Comparison of ENCODE assay signal across 21 mouse cellular contexts in genomic region chr2:108701308-108701707, GRCm38 (mm10).
DNase-seq lines count a peak whose midpoint lies in the region; ATAC-seq and TF ChIP-seq lines count a peak whose summit lies in the region.
"Had no signal": no experiment of that assay in that cellular context is flagged by ENCODE, and none has a peak within 500 bp of the region (broad histone marks: within the 10 kb centered on the region; RNA-seq: fewer than 3 reads in every experiment).

No protein-coding gene starts in this region.

- no peak for TF ChIP-seq POLR2A in brain, embryonic 14.5 days (IDR thresholded peaks at IDR 0.05; ENCODE audit: borderline replicate concordance, extremely low read depth, insufficient read depth, insufficient read length, poor library complexity, severe bottlenecking)

- no peaks in the 10 kb centered on the region for H3K9me3 ChIP-seq in midbrain, embryonic 13.5 days
- H3K9me3 ChIP-seq in midbrain, embryonic 10.5 days (replicated peaks) = no peaks in the 10 kb centered on the region
- no peaks in the 10 kb centered on the region for H3K9me3 ChIP-seq in midbrain, embryonic 16.5 days (replicated peaks; ENCODE audit: control insufficient read depth, low read length, poor library complexity, severe bottlenecking)
- H3K9me3 ChIP-seq: hindbrain, embryonic 12.5 days; hindbrain, embryonic 15.5 days had no signal

- no peaks in the 10 kb centered on the region for H3K36me3 ChIP-seq in midbrain, embryonic 13.5 days
- H3K36me3 ChIP-seq in midbrain, embryonic 10.5 days = no peaks in the 10 kb centered on the region
- H3K36me3 ChIP-seq in midbrain, embryonic 16.5 days (ENCODE audit: control insufficient read depth, insufficient read depth, low read length) = no peaks in the 10 kb centered on the region
- H3K36me3 ChIP-seq: hindbrain, embryonic 12.5 days; hindbrain, embryonic 15.5 days had no signal

- no peak for ATAC-seq in midbrain, embryonic 13.5 days
- ATAC-seq in midbrain, embryonic 16.5 days = peak; percentile 75; the same call in 1 of the 2 replicates
- ATAC-seq: CD4-positive, CD25-positive, alpha-beta regulatory T cell, adult 4 months; forebrain, embryonic 14.5 days had no signal

- H3K9ac ChIP-seq in midbrain, embryonic 13.5 days (replicated peaks) = no peak overlapping the region
- no peak overlapping the region for H3K9ac ChIP-seq in midbrain, embryonic 16.5 days (ENCODE audit: low read depth, low read length)
- H3K9ac ChIP-seq: hindbrain, embryonic 12.5 days; hindbrain, embryonic 15.5 days had no signal

- WGBS in midbrain, embryonic 13.5 days = 73% methylated on average over 7 of the region's 7 CpGs
- 81% methylated on average over 7 of the region's 7 CpGs for WGBS in midbrain, embryonic 10.5 days
- WGBS in midbrain, embryonic 16.5 days = 66% methylated on average over 7 of the region's 7 CpGs

- no peaks in the 10 kb centered on the region for H3K4me1 ChIP-seq in midbrain, embryonic 13.5 days (replicated peaks)
- no peaks in the 10 kb centered on the region for H3K4me1 ChIP-seq in midbrain, embryonic 10.5 days
- H3K4me1 ChIP-seq in midbrain, embryonic 16.5 days (ENCODE audit: control insufficient read depth, insufficient read depth, low read length) = no peaks in the 10 kb centered on the region
- H3K4me1 ChIP-seq: hindbrain, embryonic 12.5 days; hindbrain, embryonic 15.5 days had no signal

- no peak overlapping the region for H3K4me2 ChIP-seq in midbrain, embryonic 13.5 days (replicated peaks)
- H3K4me2 ChIP-seq in midbrain, embryonic 16.5 days (ENCODE audit: low read length) = no peak overlapping the region
- H3K4me2 ChIP-seq: heart, embryonic 11.5 days; hindbrain, embryonic 12.5 days; hindbrain, embryonic 15.5 days had no signal

- no peaks in the 10 kb centered on the region for H3K27me3 ChIP-seq in midbrain, embryonic 13.5 days
- no peaks in the 10 kb centered on the region for H3K27me3 ChIP-seq in midbrain, embryonic 10.5 days (ENCODE audit: low read depth, poor library complexity, severe bottlenecking)
- H3K27me3 ChIP-seq in midbrain, embryonic 16.5 days (ENCODE audit: control insufficient read depth, insufficient read depth, low read depth, low read length) = no peaks in the 10 kb centered on the region
- H3K27me3 ChIP-seq: hindbrain, embryonic 12.5 days; hindbrain, embryonic 15.5 days had no signal

- H3K27ac ChIP-seq in midbrain, embryonic 13.5 days = 0 out of 2 replicates have a peak overlapping the region, but pooled peaks have one; percentile 41
- H3K27ac ChIP-seq in midbrain, embryonic 10.5 days (replicated peaks) = no peak overlapping the region
- H3K27ac ChIP-seq in midbrain, embryonic 16.5 days (ENCODE audit: low read length) = peak overlapping the region; percentile 68
- H3K27ac ChIP-seq: gastrocnemius, adult 2 months; hindbrain, embryonic 12.5 days; hindbrain, embryonic 15.5 days had no signal

- no peak for DNase-seq in midbrain, embryonic 10.5 days (ENCODE audit: low spot score)
- DNase-seq in right cerebral cortex, adult 2 months (ENCODE audit: low spot score in 2 of 2) = peak; percentile 5 to 8
- no peak for DNase-seq in right cerebral cortex, postnatal 25 days
- DNase-seq in brain, embryonic 14.5 days (ENCODE audit: low read depth) = peak; percentile 13
- DNase-seq in layer of hippocampus, postnatal 36 days = no peak
- DNase-seq in thymus, postnatal 0 days (ENCODE audit: low spot score) = no peak
- DNase-seq: adrenal gland, adult 2 months; adrenal gland, postnatal 14 days; cerebellum, adult 18-20 months; cerebellum, adult 9-10 months; cerebellum, postnatal 14 days; gastrocnemius, adult 2 months; gastrocnemius, postnatal 14 days; heart, adult 11 months had no signal

- no peak overlapping the region for H3K4me3 ChIP-seq in midbrain, embryonic 13.5 days (replicated peaks)
- H3K4me3 ChIP-seq in midbrain, embryonic 10.5 days = no peak overlapping the region
- H3K4me3 ChIP-seq in midbrain, embryonic 16.5 days (ENCODE audit: low read depth, low read length) = no peak overlapping the region
- H3K4me3 ChIP-seq: gastrocnemius, adult 2 months; hindbrain, embryonic 12.5 days; hindbrain, embryonic 15.5 days had no signal

- no peak for TF ChIP-seq CTCF in brain, embryonic 14.5 days (IDR thresholded peaks at IDR 0.05; ENCODE audit: borderline replicate concordance, extremely low read depth, insufficient read depth, insufficient read length)

Comparison
In these comparisons a context has a peak if more than half of its experiments do, and no peak if none do; other contexts are left out.
1. DNase-seq: peak in right cerebral cortex, adult 2 months (2 of 2) and brain, embryonic 14.5 days (single experiment); none in midbrain, embryonic 10.5 days (single experiment), right cerebral cortex, postnatal 25 days (single experiment), layer of hippocampus, postnatal 36 days (0 of 2) and thymus, postnatal 0 days (single experiment).